Mouse (Mus musculus): ENCODE results near the gene Olfr444. TPM values are rescaled to one million over a fixed set of nuclear protein-coding genes. Genes with fewer than 3 reads are reported as not detected.

Olfr444 gene
- not detected in 2 replicates for total RNA-seq (2023)

DNA sequence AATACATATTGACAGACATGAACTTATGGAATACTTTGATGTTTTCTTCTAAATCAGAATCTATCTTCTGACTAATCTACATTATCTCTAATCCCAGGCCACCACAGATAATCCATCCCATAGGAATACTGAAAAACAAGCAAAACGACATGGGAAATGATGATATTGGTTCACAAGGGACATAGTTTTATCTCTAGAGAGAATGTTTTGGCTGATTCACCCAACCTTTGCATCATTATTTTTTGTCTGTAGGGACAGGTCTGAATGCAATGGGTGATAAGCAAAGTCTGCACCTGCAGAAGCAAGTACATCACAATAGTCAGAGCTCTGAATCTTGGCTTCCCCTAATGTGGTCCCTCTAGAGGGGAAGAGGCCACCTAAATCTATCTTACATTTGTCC, at the start of gene Olfr444:
Gene Olfr444, plus strand, starts transcription at position 301 of the 400 bp plus-strand sequence.

DNA sequence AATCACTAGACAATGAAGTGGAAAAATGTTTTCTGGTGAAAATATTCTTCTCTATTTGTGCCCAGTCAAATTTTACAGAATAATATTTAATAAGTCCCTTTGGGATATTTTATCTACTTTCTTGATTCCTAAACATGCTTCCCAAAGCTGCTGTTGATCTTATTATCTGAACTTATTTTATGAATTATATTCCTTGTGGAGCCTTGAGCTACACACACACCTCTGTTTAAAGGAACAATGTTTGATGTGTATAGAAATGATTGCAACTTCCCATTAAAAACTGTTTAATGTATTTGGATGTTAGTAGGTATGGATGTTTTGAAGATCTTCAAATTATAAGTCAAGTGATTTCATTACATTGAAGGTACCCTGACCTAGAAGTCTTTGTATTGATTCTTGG, 40.3 kb upstream of the Olfr444 start, which contains the start of gene Olfr447:
Gene Olfr447, plus strand, starts transcription at position 301 of the 400 bp plus-strand sequence.

DNA sequence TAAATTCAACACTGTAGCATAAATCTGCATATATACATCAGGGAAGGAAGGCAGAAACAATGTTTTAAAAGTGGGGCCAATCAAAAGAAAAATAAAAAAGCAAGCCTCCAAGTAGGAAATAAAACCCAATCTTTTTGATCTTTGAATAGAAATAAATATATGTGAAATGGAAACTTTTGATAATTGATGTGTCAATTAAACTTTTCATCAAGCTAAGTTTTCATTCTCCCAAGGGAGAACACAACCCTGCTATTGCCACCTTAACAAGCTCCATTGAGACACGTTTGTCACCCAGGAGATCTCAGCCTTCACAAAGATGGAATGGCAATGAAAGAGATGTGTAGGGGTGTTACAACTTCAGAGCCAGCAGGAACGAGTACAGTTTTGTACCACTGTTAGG, 27.8 kb upstream of the Olfr444 start, which contains the start of gene Olfr446:
Gene Olfr446, plus strand, starts transcription at position 301 of the 400 bp plus-strand sequence.

Other genes starting within 250 kb of the Olfr444 start
- gene Tcaf1, start 239.0 kb upstream of the Olfr444 start, total RNA-seq (2023): not detected in 2 replicates
- not detected in 2 replicates for gene Olfr453, start 209.7 kb upstream of the Olfr444 start, total RNA-seq (2023)
- gene Olfr38, start 192.7 kb upstream of the Olfr444 start, total RNA-seq (2023): not detected in 2 replicates
- gene Olfr452, start 164.0 kb upstream of the Olfr444 start, total RNA-seq (2023): not detected in 2 replicates
- gene Olfr450, start 137.1 kb upstream of the Olfr444 start, total RNA-seq (2023): not detected in 2 replicates
- gene Olfr449, start 114.7 kb upstream of the Olfr444 start, total RNA-seq (2023): not detected in 2 replicates
- gene Olfr448, start 58.6 kb upstream of the Olfr444 start, total RNA-seq (2023): not detected in 2 replicates
- gene Olfr447, start 40.2 kb upstream of the Olfr444 start, total RNA-seq (2023): not detected in 2 replicates
- gene Olfr446, start 27.7 kb upstream of the Olfr444 start, total RNA-seq (2023): not detected in 2 replicates
- gene Olfr441, start 157.3 kb downstream of the Olfr444 start, total RNA-seq (2023): not detected in 2 replicates
- gene Olfr237-ps1, start 197.5 kb downstream of the Olfr444 start, total RNA-seq (2023): not detected in 2 replicates
- gene Olfr437, start 214.2 kb downstream of the Olfr444 start, total RNA-seq (2023): not detected in 2 replicates
- not detected in 2 replicates for gene Olfr13, start 223.1 kb downstream of the Olfr444 start, total RNA-seq (2023)
- not detected in 2 replicates for gene Olfr435, start 248.1 kb downstream of the Olfr444 start, total RNA-seq (2023)

Data from neutrophil, adult 65 days (primary cell).